Mouse (Mus musculus): ENCODE measurements around the gene Myrf. TPM values are rescaled to one million over a fixed set of nuclear protein-coding genes. Genes with fewer than 3 reads are reported as not detected.

Gene Myrf
- total and polyA plus RNA-seq, 2 experiments: 3.0 to 31.4 TPM

- H3K36me3 ChIP-seq (ENCODE audit: control insufficient read depth, insufficient read depth, low read length): no peaks in the 10 kb centered on the region
- WGBS: 75% methylated on average over 8 of the region's 8 CpGs
- H3K27me3 ChIP-seq (ENCODE audit: control insufficient read depth, insufficient read depth, low read length): no peaks in the 10 kb centered on the region
- H3K4me1 ChIP-seq (ENCODE audit: control insufficient read depth, insufficient read depth, low read length): peaks cover 13% of the 10 kb centered on the region
- H3K4me3 ChIP-seq (ENCODE audit: insufficient read depth, low read depth, low read length): no peak overlapping the region
- TF ChIP-seq POLR2A (IDR thresholded peaks at IDR 0.05; ENCODE audit: extremely low read depth, insufficient read depth, low read length): no peak
- TF ChIP-seq CTCF (IDR thresholded peaks at IDR 0.05; ENCODE audit: low read depth, low read length): no peak
- H3K9ac ChIP-seq (ENCODE audit: low read depth, low read length): no peak overlapping the region
- H3K79me2 ChIP-seq (ENCODE audit: control insufficient read depth, insufficient read depth, low read length): peaks cover 16% of the 10 kb centered on the region; the same call in 1 of the 2 replicates
- no peak for DNase-seq (ENCODE audit: extremely low read depth, low read depth, low spot score)
- no peak overlapping the region for H3K27ac ChIP-seq (replicated peaks; ENCODE audit: insufficient read depth, low read depth, low read length)
Observed at GRCm38 (mm10) chr19:10242916-10243315, 2.4 kb upstream of the Myrf start.

DNA sequence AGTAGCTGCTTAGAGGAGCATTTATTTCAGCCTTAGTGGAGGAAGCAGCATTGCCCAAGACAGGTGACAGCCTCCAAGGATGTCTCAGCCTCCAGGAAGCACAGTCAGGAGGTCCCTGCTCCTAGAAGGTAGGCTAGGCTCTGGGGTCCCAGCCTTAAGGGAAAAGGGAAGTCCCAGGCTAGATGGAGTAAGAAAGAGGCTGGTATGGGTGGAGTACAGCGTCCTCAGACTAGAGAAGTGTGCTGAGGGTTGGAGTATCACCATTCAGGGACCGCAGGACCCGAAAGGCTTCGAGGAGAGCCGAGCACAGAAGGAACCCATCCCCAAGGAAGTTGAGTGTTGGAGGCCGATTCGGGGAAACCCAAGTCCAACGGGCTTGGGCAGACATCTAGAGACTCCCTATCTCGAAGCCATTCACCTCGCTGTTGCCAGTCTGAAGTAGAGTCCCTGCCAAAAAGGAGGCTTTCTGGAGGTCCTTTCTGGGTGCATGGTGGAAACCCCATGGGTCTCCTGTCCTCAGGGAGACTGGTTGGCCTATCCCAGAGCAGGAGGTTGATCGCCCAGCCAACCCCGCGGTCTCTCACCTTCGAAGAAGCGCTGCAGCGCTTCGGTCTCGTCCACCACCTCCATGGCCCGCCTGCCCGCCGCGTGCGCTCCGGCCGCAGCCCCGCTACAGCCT is 434 bp downstream of the Myrf start:
- H3K36me3 ChIP-seq (ENCODE audit: control insufficient read depth, insufficient read depth, low read length): no peaks in the 10 kb centered on the region
- peak; percentile 40 for DNase-seq (ENCODE audit: extremely low read depth, low read depth, low spot score)
- H3K27ac ChIP-seq (replicated peaks; ENCODE audit: insufficient read depth, low read depth, low read length): peak overlapping the region; percentile 54
- H3K4me1 ChIP-seq (ENCODE audit: control insufficient read depth, insufficient read depth, low read length): peaks cover 25% of the 10 kb centered on the region
- TF ChIP-seq CTCF (IDR thresholded peaks at IDR 0.05; ENCODE audit: low read depth, low read length) (no peak), POLR2A (IDR thresholded peaks at IDR 0.05; ENCODE audit: extremely low read depth, insufficient read depth, low read length) (no peak)
- peak overlapping the region; percentile 91 for H3K9ac ChIP-seq (ENCODE audit: low read depth, low read length)
- H3K79me2 ChIP-seq (ENCODE audit: control insufficient read depth, insufficient read depth, low read length): peaks cover 19% of the 10 kb centered on the region; the same call in 1 of the 2 replicates
- under 1% methylated on average over 26 of the region's 26 CpGs for WGBS
- H3K4me3 ChIP-seq (ENCODE audit: insufficient read depth, low read depth, low read length): peak overlapping the region; percentile 77
- H3K27me3 ChIP-seq (ENCODE audit: control insufficient read depth, insufficient read depth, low read length): no peaks in the 10 kb centered on the region

GRCm38 (mm10) chr19:10239419-10239818 is 1.1 kb downstream of the Myrf start:
- TF ChIP-seq POLR2A (IDR thresholded peaks at IDR 0.05; ENCODE audit: extremely low read depth, insufficient read depth, low read length) (no peak), CTCF (IDR thresholded peaks at IDR 0.05; ENCODE audit: low read depth, low read length) (no peak)
- Histone ChIP-seq H3K27me3 (ENCODE audit: control insufficient read depth, insufficient read depth, low read length) (no peaks in the 10 kb centered on the region), H3K4me3 (ENCODE audit: insufficient read depth, low read depth, low read length) (peak overlapping the region; percentile 77; the same call in 1 of the 2 replicates), H3K9ac (ENCODE audit: low read depth, low read length) (peak overlapping the region; percentile 91; the same call in 1 of the 2 replicates), H3K36me3 (ENCODE audit: control insufficient read depth, insufficient read depth, low read length) (no peaks in the 10 kb centered on the region), H3K27ac (replicated peaks; ENCODE audit: insufficient read depth, low read depth, low read length) (no peak overlapping the region), H3K79me2 (ENCODE audit: control insufficient read depth, insufficient read depth, low read length) (peaks cover 26% of the 10 kb centered on the region; the same call in 1 of the 2 replicates), H3K4me1 (ENCODE audit: control insufficient read depth, insufficient read depth, low read length) (peaks cover 31% of the 10 kb centered on the region)
- no peak for DNase-seq (ENCODE audit: extremely low read depth, low read depth, low spot score)
- WGBS: 28% methylated on average over 2 of the region's 2 CpGs

GRCm38 (mm10) chr19:10238477-10238876 is 2.1 kb downstream of the Myrf start:
- Histone ChIP-seq H3K79me2 (ENCODE audit: control insufficient read depth, insufficient read depth, low read length) (peaks cover 29% of the 10 kb centered on the region; the same call in 1 of the 2 replicates), H3K27ac (replicated peaks; ENCODE audit: insufficient read depth, low read depth, low read length) (no peak overlapping the region), H3K4me1 (ENCODE audit: control insufficient read depth, insufficient read depth, low read length) (peaks cover 31% of the 10 kb centered on the region), H3K4me3 (ENCODE audit: insufficient read depth, low read depth, low read length) (no peak overlapping the region), H3K27me3 (ENCODE audit: control insufficient read depth, insufficient read depth, low read length) (no peaks in the 10 kb centered on the region), H3K9ac (ENCODE audit: low read depth, low read length) (no peak overlapping the region), H3K36me3 (ENCODE audit: control insufficient read depth, insufficient read depth, low read length) (no peaks in the 10 kb centered on the region)
- no peak for DNase-seq (ENCODE audit: extremely low read depth, low read depth, low spot score)
- TF ChIP-seq CTCF (IDR thresholded peaks at IDR 0.05; ENCODE audit: low read depth, low read length): no peak
- no peak for TF ChIP-seq POLR2A (IDR thresholded peaks at IDR 0.05; ENCODE audit: extremely low read depth, insufficient read depth, low read length)
- 57% methylated on average over 3 of the region's 3 CpGs for WGBS

- peak overlapping the region; percentile 93 for H3K27ac ChIP-seq (replicated peaks; ENCODE audit: insufficient read depth, low read depth, low read length)
- WGBS: 21% methylated on average over 9 of the region's 9 CpGs
- peak overlapping the region; percentile 32 for H3K9ac ChIP-seq (ENCODE audit: low read depth, low read length)
- H3K36me3 ChIP-seq (ENCODE audit: control insufficient read depth, insufficient read depth, low read length): no peaks in the 10 kb centered on the region
- H3K79me2 ChIP-seq (ENCODE audit: control insufficient read depth, insufficient read depth, low read length): peaks cover 37% of the 10 kb centered on the region
- H3K4me1 ChIP-seq (ENCODE audit: control insufficient read depth, insufficient read depth, low read length): peaks cover 31% of the 10 kb centered on the region
- peak; percentile 93 for DNase-seq (ENCODE audit: extremely low read depth, low read depth, low spot score)
- TF ChIP-seq CTCF (IDR thresholded peaks at IDR 0.05; ENCODE audit: low read depth, low read length) (no peak), POLR2A (IDR thresholded peaks at IDR 0.05; ENCODE audit: extremely low read depth, insufficient read depth, low read length) (no peak)
- no peaks in the 10 kb centered on the region for H3K27me3 ChIP-seq (ENCODE audit: control insufficient read depth, insufficient read depth, low read length)
- peak overlapping the region; percentile 5; the same call in 1 of the 2 replicates for H3K4me3 ChIP-seq (ENCODE audit: insufficient read depth, low read depth, low read length)
Observed at GRCm38 (mm10) chr19:10235784-10236565, 4.6 kb downstream of the Myrf start.

Measured in liver, adult 2 months (tissue).